Mouse (Mus musculus) midbrain, postnatal 0 days (tissue): ENCODE results near the gene Adam12. TPM values are rescaled to one million over a fixed set of nuclear protein-coding genes. Genes with fewer than 3 reads are reported as not detected.

Experiments used
- ATAC-seq: fragments of 200-750 bp; cut with Nextera tagmentation; 2 replicates; pipeline ENCODE4 v1.8.0; 2017; ENCODE audit warnings: moderate number of reproducible peaks, mild to moderate bottlenecking, moderate TSS enrichment, moderate library complexity; ENCODE audit not compliant: low FRiP score
- DNase-seq: peaks from one replicate; pipeline ENCODE4 v3.0.0-alpha.2; 2015; ENCODE audit warnings: low spot score
- H3K27ac ChIP-seq: fragments of 300-500 bp; sonication (generic); 2 replicates; pipeline ENCODE4 v1.5.1; 2014; ENCODE audit warnings: low read depth, mild to moderate bottlenecking, low read length, mixed read lengths
- H3K27me3 ChIP-seq: fragments of 300-500 bp; sonication (generic); 2 replicates; pipeline ENCODE4 v1.6.1; 2014; ENCODE audit warnings: low read length, control low read depth, mixed read lengths; ENCODE audit not compliant: insufficient read depth
- H3K36me3 ChIP-seq: fragments of 300-500 bp; sonication (generic); 2 replicates; pipeline ENCODE4 v1.6.1; 2014; ENCODE audit warnings: low read length, control low read depth, mixed read lengths; ENCODE audit not compliant: insufficient read depth
- H3K4me1 ChIP-seq: fragments of 300-500 bp; sonication (generic); 2 replicates; pipeline ENCODE4 v1.6.1; 2014; ENCODE audit warnings: mild to moderate bottlenecking, control low read depth, antibody characterized with exemption, low read length, mixed read lengths; ENCODE audit not compliant: insufficient read depth
- H3K4me2 ChIP-seq: fragments of 300-500 bp; sonication (generic); 2 replicates; pipeline ENCODE4 v1.6.1; 2014; ENCODE audit warnings: low read depth, mild to moderate bottlenecking, low read length, mixed read lengths; ENCODE audit not compliant: poor library complexity, severe bottlenecking
- H3K4me3 ChIP-seq: fragments of 300-500 bp; sonication (generic); 2 replicates; pipeline ENCODE4 v1.5.1; 2014; ENCODE audit warnings: low read depth, mild to moderate bottlenecking, low read length, moderate library complexity
- H3K9ac ChIP-seq: fragments of 300-500 bp; sonication (generic); replicated peaks from 2 replicates; pipeline ENCODE4 v1.6.1; 2014; ENCODE audit warnings: mild to moderate bottlenecking, low read length, moderate library complexity, mixed read lengths; ENCODE audit not compliant: poor library complexity, severe bottlenecking
- H3K9me3 ChIP-seq: fragments of 300-500 bp; sonication (generic); 2 replicates; pipeline ENCODE4 v1.6.1; 2016; ENCODE audit warnings: low read length, control low read depth
- CTCF ChIP-seq: IDR thresholded peaks from 2 replicates; pipeline ENCODE4 v1.5.1; 2016; ENCODE audit warnings: antibody characterized with exemption, mild to moderate bottlenecking
- WGBS: fragments of 180-500 bp; shearing (Covaris S2); extraction: QIAGEN DNeasy Blood & Tissue Kit; methylation state at CpG from one replicate; pipeline ENCODE4 v1.1.7; 2014; 5-methylcytosine and 5-hydroxymethylcytosine counted together
- polyA plus RNA-seq: library from polyadenylated mRNA; unstranded; fragments of >200 nt; fragmentation: Nextera tagmentation; extraction: Ambion mirVana; gene quantifications from 2 replicates; pipeline ENCODE4 v1.2.1, GENCODE M21; 2015
- total RNA-seq: library from RNA; depleted of rRNA; stranded (reverse); fragments of >200 nt; gene quantifications from 2 replicates; pipeline ENCODE4 v1.2.3, GENCODE M21; 2014

Adam12 gene
- total and polyA plus RNA-seq, 2 experiments from 2014 or later, result 3.5 to 12.8 TPM

- no peak overlapping the region for H3K4me3 ChIP-seq
- WGBS, result 63% methylated on average over 4 of the region's 4 CpGs
- no peaks in the 10 kb centered on the region for H3K36me3 ChIP-seq
- H3K27me3 ChIP-seq, result no peaks in the 10 kb centered on the region
- no peaks in the 10 kb centered on the region for H3K9me3 ChIP-seq
- ATAC-seq, result no peak
- DNase-seq, result peak; percentile 34
- no peak overlapping the region for H3K4me2 ChIP-seq
- TF ChIP-seq CTCF, result no peak
- H3K27ac ChIP-seq, result no peak overlapping the region
- H3K9ac ChIP-seq, result no peak overlapping the region
- H3K4me1 ChIP-seq, result no peaks in the 10 kb centered on the region
These were observed 29.2 kb upstream of the Adam12 start for GRCm38 (mm10) chr7:134261003-134261701.

DNA sequence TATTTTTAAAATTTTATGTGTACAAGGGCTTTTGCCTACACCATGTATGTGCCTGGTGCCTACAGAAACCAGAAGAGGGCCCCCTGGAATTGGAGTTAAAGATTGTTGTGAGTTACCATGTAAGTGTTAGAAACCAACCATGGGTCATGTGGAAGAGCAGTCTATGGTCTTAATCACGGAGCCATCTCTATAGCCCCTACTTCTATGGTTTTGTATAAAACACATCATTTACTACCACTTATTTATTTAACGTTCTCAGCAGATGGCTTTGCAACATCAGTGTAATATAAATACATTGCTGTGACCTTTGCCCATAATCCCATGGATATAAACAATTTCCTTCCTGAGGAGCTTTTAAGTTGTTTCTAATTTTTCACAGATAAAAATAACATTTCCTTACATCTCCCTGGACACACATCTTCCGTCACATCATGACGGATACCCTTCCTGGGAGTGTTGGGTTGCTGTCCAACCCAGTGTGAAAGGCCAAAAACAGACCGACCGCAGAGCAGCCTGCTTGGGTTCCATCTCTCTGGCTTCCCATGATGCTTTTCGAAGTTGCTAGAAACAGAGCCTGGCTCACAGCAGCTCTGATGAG lies 18.4 kb upstream of the Adam12 start:
- Histone ChIP-seq H3K27ac (no peak overlapping the region), H3K9ac (no peak overlapping the region), H3K4me3 (no peak overlapping the region), H3K36me3 (no peaks in the 10 kb centered on the region), H3K4me2 (no peak overlapping the region), H3K27me3 (no peaks in the 10 kb centered on the region), H3K9me3 (no peaks in the 10 kb centered on the region), H3K4me1 (no peaks in the 10 kb centered on the region)
- no peak for DNase-seq
- TF ChIP-seq CTCF, result no peak
- 86% methylated on average over 7 of the region's 7 CpGs for WGBS
- ATAC-seq, result no peak

GRCm38 (mm10) chr7:134248041-134248440 lies 16.1 kb upstream of the Adam12 start:
- Histone ChIP-seq H3K4me1 (no peaks in the 10 kb centered on the region), H3K4me3 (no peak overlapping the region), H3K9me3 (no peaks in the 10 kb centered on the region), H3K36me3 (no peaks in the 10 kb centered on the region), H3K27ac (no peak overlapping the region), H3K4me2 (no peak overlapping the region), H3K9ac (no peak overlapping the region), H3K27me3 (no peaks in the 10 kb centered on the region)
- 94% methylated on average over 2 of the region's 2 CpGs for WGBS
- ATAC-seq, result no peak
- DNase-seq, result no peak
- TF ChIP-seq CTCF, result no peak

DNA sequence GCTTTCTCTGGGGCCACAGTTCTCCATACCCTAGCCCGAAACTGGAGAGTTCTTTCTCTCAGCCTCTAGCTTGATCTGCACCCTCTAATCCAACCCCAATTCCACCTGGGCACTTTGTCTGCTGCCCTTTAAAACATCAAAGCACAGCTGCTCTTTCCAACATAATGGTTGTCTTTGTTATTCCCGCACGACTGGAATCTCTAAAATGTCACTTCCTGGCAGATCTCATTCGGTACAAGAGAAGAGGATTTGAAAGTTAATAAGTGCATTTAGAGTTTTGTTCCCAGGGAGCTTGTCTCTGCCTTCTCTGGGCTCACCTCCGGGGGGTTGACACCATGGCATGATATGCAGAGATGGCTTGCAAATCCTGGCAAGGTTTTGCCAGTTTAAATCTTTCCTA lies 14.7 kb upstream of the Adam12 start:
- Histone ChIP-seq H3K36me3 (no peaks in the 10 kb centered on the region), H3K4me1 (no peaks in the 10 kb centered on the region), H3K4me3 (no peak overlapping the region), H3K9ac (no peak overlapping the region), H3K27me3 (no peaks in the 10 kb centered on the region), H3K4me2 (no peak overlapping the region), H3K9me3 (no peaks in the 10 kb centered on the region), H3K27ac (no peak overlapping the region)
- TF ChIP-seq CTCF, result no peak
- ATAC-seq (no peak), DNase-seq (no peak)
- 20% methylated on average over 5 of the region's 5 CpGs for WGBS

DNA sequence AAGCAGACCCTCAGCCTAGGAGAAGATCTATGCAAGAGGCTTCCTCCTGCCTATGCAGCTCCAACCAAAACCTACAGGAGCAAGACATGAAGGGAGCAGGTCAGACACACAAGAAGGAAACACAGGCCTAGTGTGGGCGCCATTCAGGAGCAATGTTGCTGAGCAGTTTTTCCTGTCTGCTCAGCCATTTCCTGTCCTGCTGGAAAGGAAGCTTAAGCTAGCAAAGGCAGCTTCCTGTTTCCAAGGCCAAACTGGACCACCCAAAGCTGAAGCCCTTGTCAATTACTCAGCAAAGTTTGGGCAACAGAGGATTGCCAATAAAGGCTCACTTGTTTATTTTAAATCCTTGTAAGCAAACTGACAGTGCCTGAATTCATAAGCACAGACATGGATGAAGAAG lies 10.8 kb upstream of the Adam12 start:
- TF ChIP-seq CTCF, result no peak
- Histone ChIP-seq H3K27ac (no peak overlapping the region), H3K4me3 (no peak overlapping the region), H3K27me3 (no peaks in the 10 kb centered on the region), H3K36me3 (no peaks in the 10 kb centered on the region), H3K9me3 (no peaks in the 10 kb centered on the region), H3K9ac (no peak overlapping the region), H3K4me1 (no peaks in the 10 kb centered on the region), H3K4me2 (no peak overlapping the region)
- WGBS, result 93% methylated on average over 1 of the region's 1 CpGs
- DNase-seq, result no peak
- no peak for ATAC-seq

- no peak for TF ChIP-seq CTCF
- Histone ChIP-seq H3K4me1 (no peaks in the 10 kb centered on the region), H3K9me3 (no peaks in the 10 kb centered on the region), H3K27ac (no peak overlapping the region), H3K36me3 (no peaks in the 10 kb centered on the region), H3K27me3 (no peaks in the 10 kb centered on the region), H3K4me3 (no peak overlapping the region), H3K4me2 (no peak overlapping the region), H3K9ac (no peak overlapping the region)
- ATAC-seq (no peak), DNase-seq (no peak)
- WGBS, result 82% methylated on average over 4 of the region's 4 CpGs
These were observed 9.3 kb upstream of the Adam12 start for GRCm38 (mm10) chr7:134241212-134241611.
